Mouse (Mus musculus): Measurements from ENCODE around the gene Ankrd33b.

- TF ChIP-seq CTCF (IDR thresholded peaks at IDR 0.05; ENCODE audit: borderline replicate concordance, insufficient read depth, low read length) (no peak), POLR2A (IDR thresholded peaks at IDR 0.05; ENCODE audit: low read depth, low read length) (no peak)
These were observed 28.5 kb upstream of the Ankrd33b start for GRCm38 (mm10) chr15:31395986-31396385.

Data from embryonic fibroblast, embryonic 13.5 days (primary cell).